Mouse (Mus musculus) C2C12 (cell line): ENCODE results near the gene Agr3.

Source experiments
- CEBPB ChIP-seq: IDR thresholded peaks from one replicate; pipeline ENCODE4 v1.6.1; 2011; ENCODE audit warnings: low read depth, mild to moderate bottlenecking, control low read depth, moderate library complexity
- CTCF ChIP-seq: IDR thresholded peaks from one replicate; pipeline ENCODE4 v1.5.1; 2011; ENCODE audit not compliant: control insufficient read depth, insufficient read depth, insufficient read length
- FOSL1 ChIP-seq: IDR thresholded peaks from one replicate; pipeline ENCODE4 v1.8.0; 2011; ENCODE audit warnings: mild to moderate bottlenecking, low read length; ENCODE audit not compliant: poor library complexity, insufficient read depth, severe bottlenecking
- MAX ChIP-seq: IDR thresholded peaks from one replicate; pipeline ENCODE4 v1.6.1; 2011; ENCODE audit warnings: mild to moderate bottlenecking, control low read depth
- MYOD1 ChIP-seq: IDR thresholded peaks from one replicate; pipeline ENCODE4 v1.6.1; 2011; ENCODE audit warnings: low read depth; ENCODE audit not compliant: control insufficient read depth, insufficient read length
- MYOG ChIP-seq: IDR thresholded peaks from one replicate; pipeline ENCODE4 v1.6.1; 2011; ENCODE audit not compliant: control insufficient read depth, insufficient read length; ENCODE audit errors: extremely low read depth

- TF ChIP-seq CTCF = no peak
- TF ChIP-seq MYOD1 = no peak
- no peak for TF ChIP-seq FOSL1
- TF ChIP-seq MYOG = no peak
- no peak for TF ChIP-seq MAX
- no peak for TF ChIP-seq CEBPB
These were observed 14.8 kb upstream of the Agr3 start for GRCm38 (mm10) chr12:35910632-35911031.
